Mouse (Mus musculus): ENCODE data around the gene Kctd17. TPM values are rescaled to one million over a fixed set of nuclear protein-coding genes. Genes with fewer than 3 reads are reported as not detected.
A peak's percentile ranks its signal among the peaks of the same experiment; 100 is the strongest.

The Kctd17 gene
- polyA plus RNA-seq (2014; fragmentation: Nextera tagmentation; extraction: Ambion mirVana): 36.3 and 48.8 TPM in 2 replicates

- H3K36me3 ChIP-seq (ENCODE audit: control insufficient read depth, insufficient read depth, low read length): peaks cover 13% of the 10 kb centered on the region; the same call in 1 of the 2 replicates
- peaks cover 7% of the 10 kb centered on the region; the same call in 1 of the 2 replicates for H3K4me1 ChIP-seq (ENCODE audit: control insufficient read depth, insufficient read depth, low read length)
- peak within 1 kb of the TSS; percentile 54 for H3K4me2 ChIP-seq (replicated peaks; ENCODE audit: low read depth, low read length)
- no peaks in the 10 kb centered on the region for H3K27me3 ChIP-seq (ENCODE audit: control insufficient read depth, insufficient read depth, low read length)
- peak within 1 kb of the TSS; percentile 70 for H3K9ac ChIP-seq (ENCODE audit: low read depth, low read length)
- H3K27ac ChIP-seq (ENCODE audit: low read depth, low read length): peak within 1 kb of the TSS; percentile 66; the same call in 1 of the 2 replicates
- peak; percentile 87 for ATAC-seq (ENCODE audit: low FRiP score, low TSS enrichment)
- no peaks in the 10 kb centered on the region for H3K9me3 ChIP-seq (ENCODE audit: control insufficient read depth, low read length)
- peak within 1 kb of the TSS; percentile 61 for H3K4me3 ChIP-seq (ENCODE audit: low read length)
- WGBS: under 1% methylated on average over 49 of the region's 52 CpGs
These were observed at the start of gene Kctd17 for GRCm38 (mm10) chr15:78428391-78429138. Gene Kctd17, plus strand, starts transcription at chr15:78428564.

DNA sequence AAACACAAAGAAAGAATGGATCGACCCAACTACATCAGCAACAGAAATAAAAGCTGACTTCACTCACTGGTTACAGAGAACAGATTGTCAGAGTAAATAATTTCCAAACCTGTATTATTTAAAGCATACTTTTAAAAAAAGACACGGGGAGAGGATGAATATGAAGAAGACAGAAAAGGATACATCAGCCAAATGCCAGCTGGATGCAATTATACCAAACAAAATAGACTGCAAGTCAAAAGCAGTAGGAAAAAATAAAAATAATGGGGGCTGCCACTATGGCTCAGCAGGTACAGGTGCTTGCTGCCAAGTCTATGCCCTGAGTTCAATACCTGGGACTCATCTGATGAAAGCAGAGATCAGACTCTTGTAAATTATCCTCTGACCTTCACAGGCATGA lies 48.2 kb upstream of the Kctd17 start:
- Histone ChIP-seq H3K4me3 (ENCODE audit: low read length) (no peak overlapping the region), H3K4me1 (ENCODE audit: control insufficient read depth, insufficient read depth, low read length) (no peaks in the 10 kb centered on the region), H3K4me2 (replicated peaks; ENCODE audit: low read depth, low read length) (no peak overlapping the region), H3K9me3 (ENCODE audit: control insufficient read depth, low read length) (no peaks in the 10 kb centered on the region), H3K9ac (ENCODE audit: low read depth, low read length) (no peak overlapping the region), H3K36me3 (ENCODE audit: control insufficient read depth, insufficient read depth, low read length) (no peaks in the 10 kb centered on the region), H3K27ac (ENCODE audit: low read depth, low read length) (no peak overlapping the region), H3K27me3 (ENCODE audit: control insufficient read depth, insufficient read depth, low read length) (no peaks in the 10 kb centered on the region)
- ATAC-seq (ENCODE audit: low FRiP score, low TSS enrichment): no peak
- WGBS: 80% methylated on average over 2 of the region's 2 CpGs

DNA sequence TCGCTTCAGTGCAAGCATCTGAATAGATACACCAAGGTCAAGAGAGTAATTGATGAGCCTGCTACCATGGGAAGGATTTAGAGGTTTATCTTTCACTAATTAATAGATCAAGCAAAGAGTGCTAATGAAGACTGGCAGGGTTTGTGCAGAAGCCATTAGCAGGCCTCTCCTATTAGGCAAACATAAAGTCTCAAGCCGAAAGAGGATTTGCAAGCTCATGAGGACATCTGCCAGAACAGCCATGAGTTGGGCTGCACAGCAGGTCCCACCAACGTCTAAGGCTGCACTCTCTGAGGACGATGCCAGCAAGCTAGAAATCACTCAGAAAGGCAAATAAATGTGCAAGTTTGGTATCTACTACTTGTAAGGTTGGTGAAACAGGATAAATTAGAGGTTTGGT lies 47.6 kb upstream of the Kctd17 start:
- Histone ChIP-seq H3K36me3 (ENCODE audit: control insufficient read depth, insufficient read depth, low read length) (no peaks in the 10 kb centered on the region), H3K4me1 (ENCODE audit: control insufficient read depth, insufficient read depth, low read length) (no peaks in the 10 kb centered on the region), H3K27me3 (ENCODE audit: control insufficient read depth, insufficient read depth, low read length) (no peaks in the 10 kb centered on the region), H3K4me3 (ENCODE audit: low read length) (no peak overlapping the region), H3K9me3 (ENCODE audit: control insufficient read depth, low read length) (no peaks in the 10 kb centered on the region), H3K4me2 (replicated peaks; ENCODE audit: low read depth, low read length) (no peak overlapping the region), H3K27ac (ENCODE audit: low read depth, low read length) (no peak overlapping the region), H3K9ac (ENCODE audit: low read depth, low read length) (no peak overlapping the region)
- no peak for ATAC-seq (ENCODE audit: low FRiP score, low TSS enrichment)
- WGBS: 77% methylated on average over 4 of the region's 4 CpGs

DNA sequence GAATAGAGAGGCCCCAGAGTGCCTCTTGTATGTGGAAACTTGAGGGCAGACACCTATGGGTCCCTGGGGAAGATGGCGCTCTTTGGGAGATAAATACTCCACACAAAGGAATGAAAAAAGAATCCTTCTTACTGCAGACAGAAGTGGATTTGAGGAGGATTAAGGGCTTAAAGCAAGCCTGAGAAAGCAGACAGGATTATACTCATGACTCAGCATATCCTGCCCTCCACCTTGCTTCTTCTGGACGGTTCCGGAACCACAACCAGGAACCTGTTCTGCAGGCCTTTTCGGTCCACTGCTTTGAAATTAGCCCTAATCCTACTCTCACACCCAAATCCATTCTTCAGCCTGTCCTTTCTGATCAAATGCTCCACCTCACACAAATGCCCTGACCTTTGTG lies 46.2 kb upstream of the Kctd17 start:
- 88% methylated on average over 4 of the region's 4 CpGs for WGBS
- no peak overlapping the region for H3K27ac ChIP-seq (ENCODE audit: low read depth, low read length)
- H3K9me3 ChIP-seq (ENCODE audit: control insufficient read depth, low read length): no peaks in the 10 kb centered on the region
- H3K9ac ChIP-seq (ENCODE audit: low read depth, low read length): no peak overlapping the region
- H3K27me3 ChIP-seq (ENCODE audit: control insufficient read depth, insufficient read depth, low read length): no peaks in the 10 kb centered on the region
- H3K4me3 ChIP-seq (ENCODE audit: low read length): no peak overlapping the region
- no peak overlapping the region for H3K4me2 ChIP-seq (replicated peaks; ENCODE audit: low read depth, low read length)
- no peaks in the 10 kb centered on the region for H3K36me3 ChIP-seq (ENCODE audit: control insufficient read depth, insufficient read depth, low read length)
- no peaks in the 10 kb centered on the region for H3K4me1 ChIP-seq (ENCODE audit: control insufficient read depth, insufficient read depth, low read length)
- no peak for ATAC-seq (ENCODE audit: low FRiP score, low TSS enrichment)

DNA sequence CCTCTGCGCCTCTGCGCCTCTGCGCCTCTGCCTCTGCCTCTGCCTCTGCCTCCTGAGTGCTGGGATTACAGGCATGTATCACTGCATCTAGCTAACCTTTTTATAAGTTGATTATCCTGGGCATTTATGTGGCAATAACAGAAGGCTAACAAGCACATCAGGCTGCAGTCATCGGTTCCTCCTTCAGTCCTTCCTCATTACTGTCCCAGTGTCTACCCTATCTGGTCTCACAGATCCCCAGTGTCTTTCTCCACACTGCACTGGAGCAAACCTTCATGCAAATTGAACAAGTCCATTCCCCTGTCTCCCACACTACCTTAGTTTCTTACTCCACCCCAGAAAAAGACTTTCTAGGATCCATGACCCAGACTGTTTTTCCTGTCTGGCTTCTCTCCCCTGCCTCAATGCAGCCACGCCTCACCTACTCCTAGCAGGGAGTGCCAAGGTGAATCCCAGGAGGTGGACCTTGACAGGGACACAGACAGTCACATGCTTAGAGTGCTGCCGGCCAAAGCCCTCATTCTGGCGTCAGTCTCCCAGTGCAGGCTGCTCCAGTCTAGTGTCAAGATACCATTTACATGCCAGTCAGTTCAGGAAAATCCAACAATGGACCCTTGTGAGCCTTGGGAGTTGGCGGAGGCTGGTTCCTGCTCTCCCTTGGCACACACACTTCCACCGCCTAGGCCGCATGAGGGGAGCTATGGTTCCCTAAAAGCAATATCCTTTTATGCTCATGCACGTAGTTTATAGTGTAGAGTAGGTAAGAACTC lies 44.7 kb upstream of the Kctd17 start:
- WGBS: 86% methylated on average over 11 of the region's 11 CpGs
- Histone ChIP-seq H3K9ac (ENCODE audit: low read depth, low read length) (no peak overlapping the region), H3K27me3 (ENCODE audit: control insufficient read depth, insufficient read depth, low read length) (no peaks in the 10 kb centered on the region), H3K4me3 (ENCODE audit: low read length) (no peak overlapping the region), H3K36me3 (ENCODE audit: control insufficient read depth, insufficient read depth, low read length) (no peaks in the 10 kb centered on the region), H3K27ac (ENCODE audit: low read depth, low read length) (no peak overlapping the region), H3K9me3 (ENCODE audit: control insufficient read depth, low read length) (no peaks in the 10 kb centered on the region), H3K4me2 (replicated peaks; ENCODE audit: low read depth, low read length) (no peak overlapping the region), H3K4me1 (ENCODE audit: control insufficient read depth, insufficient read depth, low read length) (no peaks in the 10 kb centered on the region)
- ATAC-seq (ENCODE audit: low FRiP score, low TSS enrichment): no peak

- 70% methylated on average over 7 of the region's 7 CpGs for WGBS
- H3K27ac ChIP-seq (ENCODE audit: low read depth, low read length): no peak overlapping the region
- no peaks in the 10 kb centered on the region for H3K36me3 ChIP-seq (ENCODE audit: control insufficient read depth, insufficient read depth, low read length)
These were observed 43.9 kb upstream of the Kctd17 start for GRCm38 (mm10) chr15:78384220-78385116.

GRCm38 (mm10) chr15:78385564-78385963 lies 42.8 kb upstream of the Kctd17 start:
- no peaks in the 10 kb centered on the region for H3K4me1 ChIP-seq (ENCODE audit: control insufficient read depth, insufficient read depth, low read length)
- no peak overlapping the region for H3K9ac ChIP-seq (ENCODE audit: low read depth, low read length)
- H3K9me3 ChIP-seq (ENCODE audit: control insufficient read depth, low read length): no peaks in the 10 kb centered on the region
- no peaks in the 10 kb centered on the region for H3K27me3 ChIP-seq (ENCODE audit: control insufficient read depth, insufficient read depth, low read length)
- ATAC-seq (ENCODE audit: low FRiP score, low TSS enrichment): no peak
- no peak overlapping the region for H3K4me2 ChIP-seq (replicated peaks; ENCODE audit: low read depth, low read length)
- no peak overlapping the region for H3K27ac ChIP-seq (ENCODE audit: low read depth, low read length)
- H3K4me3 ChIP-seq (ENCODE audit: low read length): no peak overlapping the region
- H3K36me3 ChIP-seq (ENCODE audit: control insufficient read depth, insufficient read depth, low read length): no peaks in the 10 kb centered on the region
- WGBS: 82% methylated on average over 1 of the region's 1 CpGs

More at GRCm38 (mm10) chr15:78384220-78385116, 43.9 kb upstream of the Kctd17 start:
- no peaks in the 10 kb centered on the region for H3K4me1 ChIP-seq (ENCODE audit: control insufficient read depth, insufficient read depth, low read length)
- no peak overlapping the region for H3K4me2 ChIP-seq (replicated peaks; ENCODE audit: low read depth, low read length)
- no peaks in the 10 kb centered on the region for H3K27me3 ChIP-seq (ENCODE audit: control insufficient read depth, insufficient read depth, low read length)
- ATAC-seq (ENCODE audit: low FRiP score, low TSS enrichment): no peak
- no peaks in the 10 kb centered on the region for H3K9me3 ChIP-seq (ENCODE audit: control insufficient read depth, low read length)
- no peak overlapping the region for H3K4me3 ChIP-seq (ENCODE audit: low read length)
- no peak overlapping the region for H3K9ac ChIP-seq (ENCODE audit: low read depth, low read length)

GRCm38 (mm10) chr15:78390855-78391254 lies 37.5 kb upstream of the Kctd17 start:
- Histone ChIP-seq H3K4me2 (replicated peaks; ENCODE audit: low read depth, low read length) (no peak overlapping the region), H3K4me1 (ENCODE audit: control insufficient read depth, insufficient read depth, low read length) (no peaks in the 10 kb centered on the region), H3K9ac (ENCODE audit: low read depth, low read length) (no peak overlapping the region), H3K27me3 (ENCODE audit: control insufficient read depth, insufficient read depth, low read length) (no peaks in the 10 kb centered on the region), H3K27ac (ENCODE audit: low read depth, low read length) (no peak overlapping the region), H3K36me3 (ENCODE audit: control insufficient read depth, insufficient read depth, low read length) (no peaks in the 10 kb centered on the region), H3K9me3 (ENCODE audit: control insufficient read depth, low read length) (no peaks in the 10 kb centered on the region), H3K4me3 (ENCODE audit: low read length) (no peak overlapping the region)
- 81% methylated on average over 3 of the region's 3 CpGs for WGBS
- no peak for ATAC-seq (ENCODE audit: low FRiP score, low TSS enrichment)

All from kidney, embryonic 14.5 days (tissue).